Mouse (Mus musculus) ES-E14 (cell line): ENCODE data around the gene Ovol3.

Experiments used
- CHD2 ChIP-seq: IDR thresholded peaks from 2 replicates; pipeline ENCODE4 v1.6.1; 2014; ENCODE audit warnings: mild to moderate bottlenecking, low read depth, low read length, inconsistent platforms
- HCFC1 ChIP-seq: IDR thresholded peaks from 2 replicates; pipeline ENCODE4 v1.6.1; 2012; ENCODE audit warnings: low read length, inconsistent platforms, borderline replicate concordance; ENCODE audit not compliant: insufficient read depth
- MAFK ChIP-seq: IDR thresholded peaks from 2 replicates; pipeline ENCODE4 v1.6.1; 2014; ENCODE audit warnings: mild to moderate bottlenecking, low read depth, low read length, inconsistent platforms; ENCODE audit not compliant: insufficient read depth
- ZNF384 ChIP-seq: IDR thresholded peaks from 2 replicates; pipeline ENCODE4 v1.6.1; 2012; ENCODE audit warnings: low read depth, low read length, inconsistent platforms

- TF ChIP-seq HCFC1 (no peak), ZNF384 (no peak), MAFK (no peak), CHD2 (no peak)
Measured at GRCm38 (mm10) chr7:30222205-30222604, 13.3 kb downstream of the Ovol3 start.
